Mouse (Mus musculus) G1E (cell line): ENCODE results near the gene Iqce. TPM values are rescaled to one million over a fixed set of nuclear protein-coding genes. Genes with fewer than 3 reads are reported as not detected.

Source experiments
- ATAC-seq: 2 replicates; pipeline ENCODE4 v1.8.0; 2016; ENCODE audit warnings: mild to moderate bottlenecking; ENCODE audit not compliant: insufficient number of reproducible peaks, poor library complexity, low FRiP score, severe bottlenecking; ENCODE audit errors: extremely low read depth
- DNase-seq: peaks from one replicate; pipeline ENCODE4 v3.0.0; 2012; ENCODE audit warnings: low spot score
- H3K27me3 ChIP-seq: 2 replicates; pipeline ENCODE4 v1.6.1; 2012; ENCODE audit warnings: mild to moderate bottlenecking, low read length, inconsistent platforms; ENCODE audit not compliant: insufficient read depth
- H3K36me3 ChIP-seq: replicated peaks from 2 replicates; pipeline ENCODE3; 2012; ENCODE audit warnings: mild to moderate bottlenecking, inconsistent platforms
- H3K4me1 ChIP-seq: 2 replicates; pipeline ENCODE4 v1.6.1; 2012; ENCODE audit warnings: low read depth, low read length, inconsistent platforms, mixed read lengths; ENCODE audit not compliant: insufficient read depth
- H3K4me3 ChIP-seq: 2 replicates; pipeline ENCODE4 v1.5.1; 2012; ENCODE audit warnings: low read depth, mild to moderate bottlenecking, inconsistent platforms, low read length, moderate library complexity, mixed read lengths
- H3K9me3 ChIP-seq: replicated peaks from 2 replicates; pipeline ENCODE4 v1.6.1; 2012; ENCODE audit warnings: inconsistent platforms
- CTCF ChIP-seq: IDR thresholded peaks from 2 replicates; pipeline ENCODE4 v1.5.1; 2012; ENCODE audit warnings: low read depth, low read length, inconsistent platforms, mixed read lengths
- GATA1 ChIP-seq: IDR thresholded peaks from 2 replicates; pipeline ENCODE4 v1.6.1; 2012; ENCODE audit warnings: borderline replicate concordance, low read length, inconsistent platforms, mixed read lengths
- GATA2 ChIP-seq: IDR thresholded peaks from 2 replicates; pipeline ENCODE4 v1.6.1; 2012; ENCODE audit warnings: low read depth, low read length, inconsistent platforms, borderline replicate concordance
- POLR2AphosphoS5 ChIP-seq: IDR thresholded peaks from 2 replicates; pipeline ENCODE4 v1.6.1; 2012; ENCODE audit warnings: low read depth, low read length, inconsistent platforms; ENCODE audit not compliant: insufficient replicate concordance
- TAL1 ChIP-seq: conservative IDR thresholded peaks from 2 replicates; pipeline ENCODE4 v1.6.1; 2012; ENCODE audit warnings: low read depth, low read length, inconsistent platforms, mixed read lengths
- polyA plus RNA-seq: library from polyadenylated mRNA; stranded (reverse); fragments of >175 nt; gene quantifications from 2 replicates; pipeline ENCODE4 v1.2.3, GENCODE M21; 2012
- total RNA-seq, 2 experiments: library from RNA; stranded (forward) in 1 of 2; stranded (reverse) in 1 of 2; fragments of 200-1000 nt in 1 of 2; fragments of >200 nt in 1 of 2; fragmentation: Nextera tagmentation in 1 of 2; gene quantifications; 2 replicates each; pipeline ENCODE4 v1.2.3; 2014 to 2017

The Iqce gene
- total and polyA plus RNA-seq, 3 experiments, result 3.0 to 8.2 (median 6.3) TPM

- Histone ChIP-seq H3K9me3 (no peaks in the 10 kb centered on the region), H3K4me3 (peak overlapping the region; percentile 40; the same call in 1 of the 2 replicates), H3K27me3 (peaks cover 20% of the 10 kb centered on the region; the same call in 1 of the 2 replicates), H3K36me3 (peaks cover 44% of the 10 kb centered on the region), H3K4me1 (peaks cover 83% of the 10 kb centered on the region)
- TF ChIP-seq GATA2 (no peak), CTCF (no peak), TAL1 (no peak), POLR2AphosphoS5 (no peak), GATA1 (no peak)
- DNase-seq, result peak; percentile 65
- peak; percentile 58 for ATAC-seq
Measured at GRCm38 (mm10) chr5:140614837-140615236, 87.3 kb downstream of the Iqce start.

- no peaks in the 10 kb centered on the region for H3K9me3 ChIP-seq
- H3K36me3 ChIP-seq, result peaks cover 44% of the 10 kb centered on the region
- H3K4me1 ChIP-seq, result peaks cover 88% of the 10 kb centered on the region
- TF ChIP-seq GATA1 (no peak), TAL1 (no peak), POLR2AphosphoS5 (no peak), GATA2 (no peak), CTCF (no peak)
- ATAC-seq, result no peak
- no peak for DNase-seq
- H3K4me3 ChIP-seq, result no peak overlapping the region; the same call in 1 of the 2 replicates
- peaks cover 25% of the 10 kb centered on the region for H3K27me3 ChIP-seq
Measured at GRCm38 (mm10) chr5:140614141-140614540, 88.0 kb downstream of the Iqce start.

GRCm38 (mm10) chr5:140612191-140612590 is 90.0 kb downstream of the Iqce start:
- DNase-seq, result no peak
- Histone ChIP-seq H3K4me3 (peak overlapping the region; percentile 13; the same call in 1 of the 2 replicates), H3K9me3 (peaks cover 7% of the 10 kb centered on the region), H3K36me3 (peaks cover 44% of the 10 kb centered on the region), H3K4me1 (peaks cover 92% of the 10 kb centered on the region), H3K27me3 (peaks cover 39% of the 10 kb centered on the region)
- TF ChIP-seq CTCF (no peak), GATA1 (no peak), GATA2 (no peak), POLR2AphosphoS5 (no peak), TAL1 (no peak)
- no peak for ATAC-seq

Other genes with a start within 250 kb of the Iqce start
- not detected in 2 replicates for gene Chst12, start 196.8 kb downstream of the Iqce start, total RNA-seq (2014; fragmentation: Nextera tagmentation)
- gene Chst12, start 196.8 kb downstream of the Iqce start, total RNA-seq (2017), result 0.16 and 0.17 TPM in 2 replicates
- gene Chst12, start 196.8 kb downstream of the Iqce start, polyA plus RNA-seq, result 0.34 and 0.36 TPM in 2 replicates
- not detected in 2 replicates for gene Grifin, start 137.3 kb downstream of the Iqce start, total RNA-seq (2014; fragmentation: Nextera tagmentation)
- not detected in 2 replicates for gene Grifin, start 137.3 kb downstream of the Iqce start, total RNA-seq (2017)
- not detected in 2 replicates for gene Grifin, start 137.3 kb downstream of the Iqce start, polyA plus RNA-seq
- 3.1 and 4.3 TPM in 2 replicates for gene Lfng, start 95.1 kb downstream of the Iqce start, total RNA-seq (2014; fragmentation: Nextera tagmentation)
- gene Lfng, start 95.1 kb downstream of the Iqce start, total RNA-seq (2017), result 11.4 and 15.2 TPM in 2 replicates
- gene Lfng, start 95.1 kb downstream of the Iqce start, polyA plus RNA-seq, result 11.2 and 12.0 TPM in 2 replicates
- gene Ttyh3, start 53.3 kb downstream of the Iqce start, total RNA-seq (2014; fragmentation: Nextera tagmentation), result 68.7 and 71.0 TPM in 2 replicates
- 8.0 and 9.8 TPM in 2 replicates for gene Ttyh3, start 53.3 kb downstream of the Iqce start, total RNA-seq (2017)
- 99.4 and 100 TPM in 2 replicates for gene Ttyh3, start 53.3 kb downstream of the Iqce start, polyA plus RNA-seq
- gene Brat1, start 2.6 kb upstream of the Iqce start, total RNA-seq (2014; fragmentation: Nextera tagmentation), result 11.1 and 12.2 TPM in 2 replicates
- 9.5 and 10.9 TPM in 2 replicates for gene Brat1, start 2.6 kb upstream of the Iqce start, total RNA-seq (2017)
- 25.7 and 25.9 TPM in 2 replicates for gene Brat1, start 2.6 kb upstream of the Iqce start, polyA plus RNA-seq
- gene Amz1, start 21.7 kb upstream of the Iqce start, total RNA-seq (2014; fragmentation: Nextera tagmentation), result not detected in 2 replicates
- gene Amz1, start 21.7 kb upstream of the Iqce start, total RNA-seq (2017), result 0.12 and 1.4 TPM in 2 replicates
- gene Amz1, start 21.7 kb upstream of the Iqce start, polyA plus RNA-seq, result 0.37 and 0.40 TPM in 2 replicates
- 40.9 and 66.7 TPM in 2 replicates for gene Gna12, start 128.1 kb upstream of the Iqce start, total RNA-seq (2014; fragmentation: Nextera tagmentation)
- gene Gna12, start 128.1 kb upstream of the Iqce start, total RNA-seq (2017), result 22.2 and 22.4 TPM in 2 replicates
- gene Gna12, start 128.1 kb upstream of the Iqce start, polyA plus RNA-seq, result 53.1 and 54.5 TPM in 2 replicates